Mouse (Mus musculus) midbrain, embryonic 12.5 days (tissue): Measurements from ENCODE around the gene Iqch. TPM values are rescaled to one million over a fixed set of nuclear protein-coding genes. Genes with fewer than 3 reads are reported as not detected.

Experiments
- ATAC-seq: fragments of 200-750 bp; cut with Nextera tagmentation; 2 replicates; pipeline ENCODE4 v1.8.0; 2017; ENCODE audit warnings: low read depth, moderate TSS enrichment, moderate library complexity; ENCODE audit not compliant: low FRiP score
- H3K27ac ChIP-seq: fragments of 300-500 bp; sonication (generic); replicated peaks from 2 replicates; pipeline ENCODE4 v1.5.1; 2016; ENCODE audit warnings: mild to moderate bottlenecking
- H3K27me3 ChIP-seq: fragments of 300-500 bp; sonication (generic); 2 replicates; pipeline ENCODE4 v1.6.1; 2016; ENCODE audit warnings: mild to moderate bottlenecking
- H3K36me3 ChIP-seq: fragments of 300-500 bp; sonication (generic); 2 replicates; pipeline ENCODE4 v1.6.1; 2016
- H3K4me1 ChIP-seq: fragments of 300-500 bp; sonication (generic); 2 replicates; pipeline ENCODE4 v1.6.1; 2016
- H3K4me2 ChIP-seq: fragments of 300-500 bp; sonication (generic); replicated peaks from 2 replicates; pipeline ENCODE4 v1.6.1; 2016; ENCODE audit warnings: mild to moderate bottlenecking, moderate library complexity
- H3K4me3 ChIP-seq: fragments of 300-500 bp; sonication (generic); 2 replicates; pipeline ENCODE4 v1.5.1; 2016; ENCODE audit warnings: mild to moderate bottlenecking
- H3K9ac ChIP-seq: fragments of 300-500 bp; sonication (generic); replicated peaks from 2 replicates; pipeline ENCODE4 v1.6.1; 2016; ENCODE audit warnings: mild to moderate bottlenecking, moderate library complexity
- H3K9me3 ChIP-seq: fragments of 300-500 bp; sonication (generic); 2 replicates; pipeline ENCODE4 v1.6.1; 2016; ENCODE audit warnings: mild to moderate bottlenecking
- WGBS: fragments of 180-500 bp; shearing (Covaris S2); methylation state at CpG from one replicate; pipeline ENCODE4 v1.1.7; 2016; 5-methylcytosine and 5-hydroxymethylcytosine counted together
- polyA plus RNA-seq: library from polyadenylated mRNA; unstranded; fragments of >200 nt; fragmentation: Nextera tagmentation; extraction: Ambion mirVana; gene quantifications from 2 replicates; pipeline ENCODE4 v1.2.1, GENCODE M21; 2016

Iqch gene
- polyA plus RNA-seq, 1 experiment from 2014 or later, result not detected

DNA sequence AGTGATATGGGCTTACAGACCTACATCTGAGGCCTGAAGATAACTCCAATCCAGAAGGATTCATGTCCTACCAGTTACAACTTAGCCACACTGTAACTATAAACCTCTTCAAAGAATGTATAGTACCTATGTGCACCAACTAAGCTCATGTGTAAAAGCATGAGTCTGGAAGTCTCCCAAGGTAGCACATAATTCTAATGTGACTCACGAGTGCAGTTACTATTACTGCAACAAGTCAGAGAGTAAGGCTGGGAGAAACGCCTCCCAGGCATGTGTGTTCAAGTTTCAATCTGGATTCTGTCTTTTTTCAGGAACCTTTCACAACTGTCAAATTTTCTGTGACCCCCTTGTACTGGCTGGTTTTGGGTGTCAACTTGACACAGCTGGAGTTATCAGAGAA, 22.2 kb downstream of the Iqch start:
- H3K27ac ChIP-seq, result no peak overlapping the region
- H3K4me1 ChIP-seq, result no peaks in the 10 kb centered on the region
- no peak overlapping the region for H3K4me3 ChIP-seq
- no peak overlapping the region for H3K9ac ChIP-seq
- 89% methylated on average over 2 of the region's 2 CpGs for WGBS
- H3K4me2 ChIP-seq, result no peak overlapping the region
- 0 out of 2 replicates have a peak, but pooled peaks cover 7% of the 10 kb centered on the region for H3K27me3 ChIP-seq
- ATAC-seq, result no peak
- H3K9me3 ChIP-seq, result no peaks in the 10 kb centered on the region
- no peaks in the 10 kb centered on the region for H3K36me3 ChIP-seq

DNA sequence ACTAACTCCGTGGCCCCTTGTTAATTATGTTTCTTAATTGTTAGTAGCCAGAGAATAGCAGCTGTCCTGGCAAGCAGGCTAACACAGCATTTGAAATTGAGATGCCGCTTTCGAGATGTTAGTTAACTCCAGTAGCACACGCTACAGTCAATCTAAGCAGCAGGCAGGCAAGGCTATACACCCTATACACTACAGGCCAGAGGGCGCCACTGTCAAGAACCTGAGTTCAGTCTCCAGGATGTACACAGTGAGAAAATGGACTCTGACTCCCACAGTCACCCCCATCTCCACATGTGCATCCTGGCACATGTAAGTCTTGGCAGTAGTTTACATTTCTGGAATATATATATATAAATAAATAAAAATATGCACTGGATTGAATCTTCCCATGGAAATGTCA, 22.6 kb downstream of the Iqch start:
- WGBS, result 86% methylated on average over 5 of the region's 5 CpGs

GRCm38 (mm10) chr9:63577469-63577868, 24.8 kb downstream of the Iqch start:
- Histone ChIP-seq H3K9me3 (no peaks in the 10 kb centered on the region), H3K9ac (no peak overlapping the region), H3K4me2 (no peak overlapping the region), H3K4me3 (no peak overlapping the region), H3K36me3 (no peaks in the 10 kb centered on the region), H3K27ac (no peak overlapping the region), H3K4me1 (no peaks in the 10 kb centered on the region), H3K27me3 (0 out of 2 replicates have a peak, but pooled peaks cover 7% of the 10 kb centered on the region)
- ATAC-seq, result no peak
- 76% methylated on average over 3 of the region's 3 CpGs for WGBS

More for the DNA sequence above, 22.6 kb downstream of the Iqch start:
- Histone ChIP-seq H3K4me3 (no peak overlapping the region), H3K9me3 (no peaks in the 10 kb centered on the region), H3K4me1 (no peaks in the 10 kb centered on the region), H3K4me2 (no peak overlapping the region), H3K36me3 (no peaks in the 10 kb centered on the region), H3K9ac (no peak overlapping the region), H3K27me3 (0 out of 2 replicates have a peak, but pooled peaks cover 7% of the 10 kb centered on the region), H3K27ac (no peak overlapping the region)
- ATAC-seq, result no peak

DNA sequence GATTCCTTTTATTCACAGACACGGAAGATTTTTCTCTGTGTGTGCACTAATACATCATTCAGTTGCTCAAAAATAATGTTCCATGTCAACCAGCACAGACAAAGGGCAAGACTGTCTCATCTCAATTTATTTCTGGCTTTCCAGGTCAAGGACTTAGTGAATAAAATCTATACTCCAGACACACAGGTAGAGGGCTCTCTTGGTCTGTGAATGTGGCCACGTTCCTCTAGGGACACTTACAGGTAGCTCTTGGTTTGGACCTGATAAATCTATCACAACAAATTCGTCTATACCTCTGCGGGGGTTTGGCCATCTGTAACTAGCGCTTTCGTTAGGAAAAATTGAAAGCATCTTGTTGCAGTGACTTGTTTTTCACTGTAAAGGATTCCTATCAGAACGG, 29.4 kb downstream of the Iqch start:
- Histone ChIP-seq H3K4me2 (no peak overlapping the region), H3K36me3 (no peaks in the 10 kb centered on the region), H3K9ac (no peak overlapping the region), H3K4me3 (no peak overlapping the region), H3K27me3 (no peaks in the 10 kb centered on the region; the same call in 1 of the 2 replicates), H3K27ac (no peak overlapping the region), H3K9me3 (no peaks in the 10 kb centered on the region), H3K4me1 (peaks cover 17% of the 10 kb centered on the region)
- ATAC-seq, result no peak
- WGBS, result 82% methylated on average over 7 of the region's 7 CpGs

GRCm38 (mm10) chr9:63571895-63572294, 30.4 kb downstream of the Iqch start:
- Histone ChIP-seq H3K9me3 (no peaks in the 10 kb centered on the region), H3K4me3 (no peak overlapping the region), H3K36me3 (no peaks in the 10 kb centered on the region), H3K4me2 (no peak overlapping the region), H3K27ac (no peak overlapping the region), H3K27me3 (no peaks in the 10 kb centered on the region; the same call in 1 of the 2 replicates), H3K9ac (no peak overlapping the region), H3K4me1 (peaks cover 21% of the 10 kb centered on the region)
- 32% methylated on average over 6 of the region's 6 CpGs for WGBS
- ATAC-seq, result no peak

DNA sequence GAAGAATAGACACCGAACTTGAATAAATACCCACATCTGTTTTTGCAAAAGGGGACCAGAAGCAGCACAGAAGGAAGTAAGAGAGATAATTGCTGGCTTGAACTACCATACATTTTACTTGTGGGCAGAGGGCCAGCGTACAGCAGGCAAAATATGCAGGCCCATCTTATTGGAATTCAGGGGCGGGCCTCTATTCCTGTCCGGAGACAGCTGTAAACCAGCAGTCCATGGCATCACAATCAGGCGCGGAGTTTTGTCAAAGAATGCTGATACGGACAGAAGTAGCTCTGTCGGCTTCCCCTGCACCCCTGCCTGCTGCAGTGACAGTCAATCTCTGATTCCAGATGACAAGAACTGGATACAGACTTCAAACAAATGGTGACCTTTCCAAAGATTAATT, 33.5 kb downstream of the Iqch start:
- WGBS, result 18% methylated on average over 8 of the region's 8 CpGs
- no peak for ATAC-seq
- peak overlapping the region; percentile 13; the same call in 1 of the 2 replicates for H3K4me2 ChIP-seq

GRCm38 (mm10) chr9:63568314-63568713, 34.0 kb downstream of the Iqch start:
- no peaks in the 10 kb centered on the region; the same call in 1 of the 2 replicates for H3K27me3 ChIP-seq
- no peak for ATAC-seq
- no peak overlapping the region for H3K9ac ChIP-seq
- H3K4me2 ChIP-seq, result no peak overlapping the region
- no peaks in the 10 kb centered on the region for H3K36me3 ChIP-seq
- H3K4me3 ChIP-seq, result no peak overlapping the region
- 79% methylated on average over 6 of the region's 6 CpGs for WGBS
- no peaks in the 10 kb centered on the region for H3K9me3 ChIP-seq
- no peak overlapping the region for H3K27ac ChIP-seq
- peaks cover 28% of the 10 kb centered on the region for H3K4me1 ChIP-seq

More for the DNA sequence above, 33.5 kb downstream of the Iqch start:
- H3K9me3 ChIP-seq, result no peaks in the 10 kb centered on the region
- peaks cover 28% of the 10 kb centered on the region for H3K4me1 ChIP-seq
- no peaks in the 10 kb centered on the region for H3K36me3 ChIP-seq
- no peak overlapping the region for H3K27ac ChIP-seq
- H3K4me3 ChIP-seq, result no peak overlapping the region
- no peak overlapping the region for H3K9ac ChIP-seq
- no peaks in the 10 kb centered on the region; the same call in 1 of the 2 replicates for H3K27me3 ChIP-seq

- H3K4me2 ChIP-seq, result no peak overlapping the region
- no peak overlapping the region for H3K9ac ChIP-seq
- H3K27me3 ChIP-seq, result peaks cover 7% of the 10 kb centered on the region; the same call in 1 of the 2 replicates
- 81% methylated on average over 2 of the region's 2 CpGs for WGBS
- H3K4me1 ChIP-seq, result peaks cover 27% of the 10 kb centered on the region
- H3K4me3 ChIP-seq, result no peak overlapping the region
- H3K9me3 ChIP-seq, result no peaks in the 10 kb centered on the region
- ATAC-seq, result no peak
- no peak overlapping the region for H3K27ac ChIP-seq
- H3K36me3 ChIP-seq, result no peaks in the 10 kb centered on the region
These were observed 38.9 kb downstream of the Iqch start for GRCm38 (mm10) chr9:63563436-63563835.

- WGBS, result 73% methylated on average over 8 of the region's 8 CpGs
- H3K36me3 ChIP-seq, result no peaks in the 10 kb centered on the region
- no peaks in the 10 kb centered on the region for H3K9me3 ChIP-seq
- no peak overlapping the region for H3K9ac ChIP-seq
- no peak for ATAC-seq
- peaks cover 18% of the 10 kb centered on the region; the same call in 1 of the 2 replicates for H3K4me1 ChIP-seq
- no peak overlapping the region for H3K4me2 ChIP-seq
- H3K27me3 ChIP-seq, result peaks cover 7% of the 10 kb centered on the region; the same call in 1 of the 2 replicates
- H3K4me3 ChIP-seq, result no peak overlapping the region
- no peak overlapping the region for H3K27ac ChIP-seq
These were observed 40.4 kb downstream of the Iqch start for GRCm38 (mm10) chr9:63561931-63562330.

- no peak for ATAC-seq
- Histone ChIP-seq H3K4me3 (no peak overlapping the region), H3K9ac (no peak overlapping the region), H3K27ac (no peak overlapping the region), H3K4me2 (no peak overlapping the region), H3K9me3 (no peaks in the 10 kb centered on the region), H3K4me1 (peaks cover 3% of the 10 kb centered on the region; the same call in 1 of the 2 replicates), H3K36me3 (no peaks in the 10 kb centered on the region), H3K27me3 (0 out of 2 replicates have a peak, but pooled peaks cover 3% of the 10 kb centered on the region)
- 86% methylated on average over 8 of the region's 8 CpGs for whole genome bisulfite sequencing
These were observed 45.4 kb downstream of the Iqch start for GRCm38 (mm10) chr9:63556933-63557332.

DNA sequence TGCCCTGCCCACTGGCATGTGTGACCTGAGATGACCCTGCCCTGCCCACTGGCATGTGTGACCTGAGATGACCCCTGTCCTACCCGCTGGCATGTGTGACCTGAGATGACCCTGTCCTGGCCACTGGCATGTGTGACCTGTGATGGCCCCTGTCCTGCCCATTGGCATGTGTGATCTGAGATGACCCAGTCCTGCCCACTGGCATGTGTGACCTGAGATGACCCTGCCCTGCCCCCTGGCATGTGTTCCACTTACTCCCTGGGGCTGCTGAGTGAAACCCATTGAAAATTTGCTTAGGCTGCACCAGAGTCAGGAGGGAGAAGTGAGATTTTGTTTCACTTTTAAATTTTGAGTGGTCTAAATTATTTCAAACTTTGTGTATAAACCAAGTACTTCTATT, 46.0 kb downstream of the Iqch start:
- no peak overlapping the region for H3K4me2 ChIP-seq
- no peak for ATAC-seq
- 80% methylated on average over 1 of the region's 1 CpGs for WGBS
- no peak overlapping the region for H3K9ac ChIP-seq
- H3K4me1 ChIP-seq, result no peaks in the 10 kb centered on the region
- no peaks in the 10 kb centered on the region for H3K9me3 ChIP-seq
- H3K27me3 ChIP-seq, result 0 out of 2 replicates have a peak, but pooled peaks cover 3% of the 10 kb centered on the region
- no peak overlapping the region for H3K27ac ChIP-seq
- no peaks in the 10 kb centered on the region for H3K36me3 ChIP-seq
- no peak overlapping the region for H3K4me3 ChIP-seq

DNA sequence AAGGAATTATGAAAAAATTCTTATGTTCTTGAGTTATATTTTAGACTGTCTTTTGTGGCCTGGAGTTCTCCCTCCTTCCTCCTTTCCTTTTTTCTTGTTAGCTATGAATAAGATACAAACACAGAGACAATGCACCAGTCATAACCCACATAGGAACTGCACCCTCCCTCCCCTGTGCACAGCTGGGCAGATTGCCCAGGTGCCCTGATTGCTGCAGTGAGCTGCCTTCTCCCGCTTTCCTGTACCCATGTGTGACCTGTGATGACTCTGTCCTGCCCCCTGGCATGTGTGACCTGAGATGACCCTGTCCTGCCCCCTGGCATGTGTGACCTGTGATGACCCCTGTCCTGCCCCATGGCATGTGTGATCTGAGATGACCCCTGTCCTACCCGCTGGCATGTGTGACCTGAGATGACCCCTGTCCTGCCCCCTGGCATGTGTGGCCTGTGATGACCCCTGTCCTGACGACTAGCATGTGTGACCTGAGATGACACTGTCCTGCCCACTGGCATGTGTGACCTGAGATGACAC, 46.8 kb downstream of the Iqch start:
- no peaks in the 10 kb centered on the region for H3K9me3 ChIP-seq
- no peak overlapping the region for H3K27ac ChIP-seq
- no peak overlapping the region for H3K9ac ChIP-seq
- H3K4me1 ChIP-seq, result no peaks in the 10 kb centered on the region
- WGBS, result 76% methylated on average over 3 of the region's 3 CpGs
- no peak overlapping the region for H3K4me3 ChIP-seq
- ATAC-seq, result no peak
- no peak overlapping the region for H3K4me2 ChIP-seq
- 0 out of 2 replicates have a peak, but pooled peaks cover 3% of the 10 kb centered on the region for H3K27me3 ChIP-seq
- no peaks in the 10 kb centered on the region for H3K36me3 ChIP-seq

DNA sequence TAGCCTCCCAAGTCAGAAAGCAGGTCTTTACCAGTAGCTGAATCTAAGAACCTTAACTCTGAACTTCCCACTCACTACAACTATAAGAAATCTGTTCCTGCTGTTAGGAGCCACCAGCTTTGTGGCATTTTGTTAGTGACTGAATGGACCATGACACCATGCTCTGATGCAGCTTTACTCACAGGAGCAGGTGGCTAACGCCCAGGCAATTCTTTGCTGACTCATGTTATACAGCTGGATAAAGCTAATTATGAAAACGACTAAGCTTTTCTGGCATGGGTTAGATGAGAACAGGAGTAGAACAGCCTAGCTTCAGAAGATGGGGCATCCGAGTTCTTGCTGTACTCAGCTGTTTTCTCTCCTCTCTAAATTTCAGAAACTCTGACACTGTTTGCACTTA, 48.7 kb downstream of the Iqch start:
- ATAC-seq, result no peak
- Histone ChIP-seq H3K36me3 (no peaks in the 10 kb centered on the region), H3K4me3 (no peak overlapping the region), H3K4me1 (no peaks in the 10 kb centered on the region), H3K9me3 (no peaks in the 10 kb centered on the region), H3K9ac (no peak overlapping the region), H3K4me2 (no peak overlapping the region), H3K27ac (no peak overlapping the region), H3K27me3 (peaks cover 8% of the 10 kb centered on the region; the same call in 1 of the 2 replicates)
- 87% methylated on average over 3 of the region's 3 CpGs for WGBS
